Mouse (Mus musculus): Measurements from ENCODE around the gene Mtg1.
"Not testable (repeated sequence)": the region's sequence is repeated elsewhere in the genome, so short reads cannot be mapped to it uniquely, and the experiment has no call there.

The Mtg1 gene

GRCm38 (mm10) chr7:140126934-140127333 lies 10.4 kb upstream of the Mtg1 start:
- in situ Hi-C loops (cut with MboI, MseI): no loop called here

- in situ Hi-C loops (cut with MboI, MseI): no loop called here
These were observed 9.5 kb upstream of the Mtg1 start for GRCm38 (mm10) chr7:140127911-140128310.

- in situ Hi-C loops (cut with MboI, MseI): not testable (repeated sequence)
These were observed 5.2 kb upstream of the Mtg1 start for GRCm38 (mm10) chr7:140132184-140132583.

DNA sequence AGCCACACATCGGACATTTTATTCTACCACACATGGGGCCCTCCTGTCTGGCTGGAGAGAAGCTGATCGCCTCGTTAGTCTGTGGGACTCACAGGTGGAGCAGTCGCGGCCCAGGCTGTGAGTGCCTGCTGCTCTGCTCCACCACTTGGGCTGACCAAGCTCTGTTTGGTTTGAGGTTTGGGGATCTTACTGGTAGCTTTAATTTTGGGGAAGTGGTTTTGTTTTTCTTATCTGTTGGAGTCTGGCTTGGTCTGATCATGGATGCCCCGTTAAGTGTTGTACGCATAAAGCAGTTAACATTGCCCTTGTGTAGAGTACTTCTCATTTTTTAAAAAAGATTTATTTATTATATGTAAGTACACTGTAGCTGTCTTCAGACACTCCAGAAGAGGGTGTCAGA lies 3.3 kb upstream of the Mtg1 start:
- in situ Hi-C loops (cut with MboI, MseI): not testable (repeated sequence)

DNA sequence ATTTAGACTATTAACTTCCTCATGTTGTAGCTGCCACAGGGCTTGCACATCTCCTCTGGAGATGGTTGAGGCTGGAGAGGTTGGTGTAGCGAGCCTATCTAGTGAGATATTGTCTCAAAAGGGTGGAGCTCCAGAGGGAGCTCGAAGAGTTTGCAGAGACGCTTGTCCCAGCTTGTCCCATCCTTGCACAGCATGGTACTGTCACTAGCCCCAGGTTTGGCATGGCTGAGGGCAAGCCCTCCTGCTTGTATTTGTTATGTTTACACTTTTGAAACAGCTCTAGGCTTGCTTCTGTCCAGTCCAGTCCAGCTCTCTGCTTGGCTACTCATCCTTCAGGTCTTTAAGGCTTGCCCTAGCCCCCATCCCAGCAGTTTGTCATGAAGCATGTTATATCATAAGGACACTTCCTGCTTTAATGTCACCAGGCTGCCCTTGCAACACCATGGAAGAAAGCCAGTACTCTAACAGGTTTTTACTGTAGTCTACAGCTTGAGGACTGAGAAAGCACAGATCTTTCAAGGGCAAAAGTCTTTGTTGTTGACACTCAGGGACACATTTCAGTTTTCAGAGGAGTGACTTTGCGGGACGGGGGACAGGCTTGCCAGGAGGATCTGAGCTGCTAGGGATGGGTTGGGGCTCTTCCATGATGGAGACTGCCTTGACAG lies 2.1 kb upstream of the Mtg1 start:
- in situ Hi-C loops (cut with MboI, MseI): loop anchor here (5.0 kb wide), 1 partner anchor 53 kb away; the partner anchor contains the start of gene Caly

- in situ Hi-C loops (cut with MboI, MseI): loop anchor here (5.0 kb wide), 1 partner anchor 56 kb away; the partner anchor contains the start of gene Caly
These were observed 602 bp downstream of the Mtg1 start for GRCm38 (mm10) chr7:140138021-140138310.

GRCm38 (mm10) chr7:140141350-140141749 lies 4.0 kb downstream of the Mtg1 start:
- in situ Hi-C loops (cut with MboI, MseI): no loop called here

- in situ Hi-C loops (cut with MboI, MseI): no loop called here
These were observed 7.2 kb downstream of the Mtg1 start for GRCm38 (mm10) chr7:140144550-140144949.

GRCm38 (mm10) chr7:140153383-140153782 lies 16.0 kb downstream of the Mtg1 start:
- in situ Hi-C loops (cut with MboI, MseI): no loop called here

DNA sequence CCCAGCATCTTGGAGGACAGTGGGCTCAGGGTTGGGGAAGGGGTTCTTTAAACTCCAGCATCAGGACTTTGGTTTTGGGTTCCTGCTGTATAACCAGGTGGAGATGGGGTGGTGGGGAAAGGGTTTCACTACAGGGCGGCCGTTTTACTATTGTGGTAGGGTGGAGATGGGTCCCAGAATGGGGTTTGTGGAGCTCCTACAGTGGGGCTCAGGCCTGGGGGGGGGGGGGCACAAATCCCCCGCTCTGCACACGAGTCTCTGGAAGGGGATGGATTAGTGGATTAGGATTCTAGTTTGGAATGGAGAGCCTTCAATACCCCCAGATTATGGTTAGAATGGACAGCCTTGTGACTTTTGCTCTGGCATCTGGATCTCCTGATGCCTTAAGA lies 16.5 kb downstream of the Mtg1 start:
- in situ Hi-C loops (cut with MboI, MseI): no loop called here

DNA sequence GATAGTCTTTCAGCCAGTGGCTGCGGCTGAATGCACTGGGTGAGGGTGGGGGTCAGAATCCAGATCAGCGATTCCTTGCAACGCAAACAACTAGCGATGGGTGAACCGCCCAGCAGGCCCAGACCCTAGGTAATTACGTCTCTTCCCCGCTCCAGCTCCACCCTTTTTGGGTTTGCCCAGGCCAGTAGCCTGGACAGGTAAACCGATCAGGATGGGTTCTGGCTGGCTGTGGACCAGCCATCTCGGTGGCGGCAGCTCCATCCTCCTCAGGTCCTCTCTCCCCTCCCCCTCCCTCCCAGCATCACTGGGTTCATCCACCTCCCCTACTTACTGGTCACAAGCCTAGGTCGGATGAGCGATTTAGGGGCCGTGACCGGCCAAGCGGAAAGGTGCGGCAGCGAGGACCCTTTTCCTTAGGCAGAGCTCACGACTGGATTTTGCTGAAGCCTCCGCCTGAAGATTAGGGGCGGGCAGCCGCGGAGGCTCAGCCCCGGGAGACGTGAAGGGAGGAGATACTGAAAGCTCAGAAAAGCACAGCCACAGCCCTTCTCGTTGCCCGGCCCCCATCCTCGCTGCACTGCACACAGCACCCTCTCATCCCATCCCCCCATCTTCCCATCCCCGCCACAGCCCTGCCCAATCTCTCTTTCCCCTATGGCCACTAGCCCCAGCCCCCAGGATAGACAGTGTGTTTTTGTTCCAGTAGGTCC lies 17.0 kb downstream of the Mtg1 start, which contains the start of gene Sprn:
Sprn (minus strand) TSS at position 660 of the 710 bp plus-strand sequence.
- in situ Hi-C loops (cut with MboI, MseI): no loop called here

DNA sequence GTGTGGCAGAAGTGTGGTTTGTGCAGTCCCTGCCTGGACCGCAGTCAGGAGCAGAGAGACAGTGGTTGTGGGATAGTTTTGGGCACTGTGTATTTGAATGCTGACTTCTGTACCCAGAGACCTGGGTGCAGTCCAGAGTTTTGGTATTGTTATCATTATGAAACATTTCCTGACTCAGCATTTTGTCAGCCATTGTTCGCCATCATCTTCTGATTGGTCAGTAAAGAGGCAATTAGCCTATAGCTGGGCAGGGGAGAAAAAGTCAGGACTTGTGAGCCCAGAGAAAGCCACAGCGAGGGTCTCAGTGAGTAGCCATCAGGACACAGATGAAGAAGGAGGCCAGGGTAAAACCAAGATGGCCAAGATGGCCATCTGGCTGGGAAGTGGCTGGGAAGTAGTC lies 23.0 kb downstream of the Mtg1 start:
- in situ Hi-C loops (cut with MboI, MseI): no loop called here

GRCm38 (mm10) chr7:140164664-140165063 lies 27.3 kb downstream of the Mtg1 start, which contains the start of gene Olfr522:
Olfr522 (minus strand) TSS chr7:140164764.
- in situ Hi-C loops (cut with MboI, MseI): no loop called here

DNA sequence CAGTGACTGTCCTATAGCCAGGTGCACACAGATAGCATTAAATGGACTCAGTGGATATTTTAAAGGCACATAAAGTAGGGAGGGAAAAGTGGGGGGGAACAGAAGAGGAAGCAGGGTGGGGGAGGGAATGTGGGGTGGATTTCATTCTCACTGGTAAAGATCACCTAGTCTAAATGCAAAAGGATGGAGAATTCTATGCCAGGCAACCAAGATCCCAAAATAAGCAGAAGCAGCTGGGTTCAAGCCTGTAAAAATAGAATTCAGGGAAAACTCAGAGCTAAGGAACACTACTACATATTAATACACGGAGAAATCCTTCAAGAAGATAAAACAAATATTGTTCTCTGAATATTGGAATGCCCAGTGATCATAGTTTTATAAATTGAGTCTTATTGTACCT lies 30.6 kb downstream of the Mtg1 start:
- in situ Hi-C loops (cut with MboI, MseI): no loop called here

GRCm38 (mm10) chr7:140169386-140169785 lies 32.0 kb downstream of the Mtg1 start:
- in situ Hi-C loops (cut with MboI, MseI): no loop called here

DNA sequence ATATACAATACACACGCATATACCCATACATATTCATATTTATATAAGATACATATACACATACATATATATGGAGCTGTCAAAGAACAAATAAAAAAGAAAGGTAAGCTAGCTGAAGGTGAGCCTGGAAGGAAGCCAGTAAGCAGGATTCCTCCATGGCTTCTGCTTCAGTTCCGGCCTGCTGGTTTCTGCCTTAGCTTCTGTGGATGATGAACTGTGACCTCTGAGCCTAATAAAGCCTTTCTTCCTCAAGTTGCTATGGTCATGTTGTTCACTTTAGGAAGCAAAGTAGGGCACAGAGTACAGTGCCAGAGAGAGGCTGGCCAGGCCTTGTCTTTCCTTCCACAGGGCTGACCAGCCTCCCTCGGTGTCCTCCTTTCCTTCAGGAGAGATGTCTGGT lies 33.5 kb downstream of the Mtg1 start:
- in situ Hi-C loops (cut with MboI, MseI): no loop called here

- in situ Hi-C loops (cut with MboI, MseI): no loop called here
These were observed 35.6 kb downstream of the Mtg1 start, which contains the start of gene Olfr523 for GRCm38 (mm10) chr7:140172936-140173335. Olfr523 (plus strand) TSS chr7:140173217.

DNA sequence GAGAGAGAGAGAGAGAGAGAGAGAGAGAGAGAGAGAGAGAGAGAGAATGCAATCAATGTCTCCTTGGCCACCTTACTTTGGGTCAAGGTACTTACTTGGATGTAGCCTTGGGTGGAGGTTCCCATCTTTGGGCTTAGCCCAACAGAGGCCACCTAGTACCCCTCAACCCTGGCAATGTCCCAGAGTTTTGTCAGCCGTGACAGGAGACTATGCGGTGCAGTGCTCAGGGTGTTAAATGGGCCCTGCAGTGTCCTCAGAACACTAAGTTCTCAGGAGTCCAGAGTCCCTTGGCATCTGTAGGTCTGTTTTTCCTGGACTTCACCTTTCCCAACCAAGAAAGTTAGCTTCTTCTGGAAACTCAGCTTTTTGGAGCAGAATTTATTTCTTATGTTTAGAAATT lies 41.8 kb downstream of the Mtg1 start:
- in situ Hi-C loops (cut with MboI, MseI): no loop called here

DNA sequence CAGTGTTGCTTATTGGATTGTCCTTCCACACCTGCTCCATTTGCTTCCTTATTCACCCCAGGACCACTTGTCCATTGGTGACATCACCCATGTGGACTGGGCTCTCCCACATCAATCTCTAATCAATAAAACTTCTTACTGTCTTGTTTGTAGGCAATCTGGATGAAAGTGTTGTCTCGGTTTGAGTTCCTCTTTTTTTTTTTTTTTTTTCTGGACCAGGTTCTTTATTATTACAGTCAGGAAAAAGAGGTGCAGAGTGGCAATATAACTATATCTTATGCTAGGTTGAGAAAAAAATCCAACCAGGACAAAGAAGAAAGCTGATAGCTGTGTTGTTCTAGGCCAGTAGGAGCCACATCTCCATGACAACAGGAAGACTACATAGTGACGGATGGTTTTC lies 43.3 kb downstream of the Mtg1 start:
- in situ Hi-C loops (cut with MboI, MseI): loop anchor here (10.0 kb wide), 1 partner anchor 624 kb away; no protein-coding TSS in a partner anchor

DNA sequence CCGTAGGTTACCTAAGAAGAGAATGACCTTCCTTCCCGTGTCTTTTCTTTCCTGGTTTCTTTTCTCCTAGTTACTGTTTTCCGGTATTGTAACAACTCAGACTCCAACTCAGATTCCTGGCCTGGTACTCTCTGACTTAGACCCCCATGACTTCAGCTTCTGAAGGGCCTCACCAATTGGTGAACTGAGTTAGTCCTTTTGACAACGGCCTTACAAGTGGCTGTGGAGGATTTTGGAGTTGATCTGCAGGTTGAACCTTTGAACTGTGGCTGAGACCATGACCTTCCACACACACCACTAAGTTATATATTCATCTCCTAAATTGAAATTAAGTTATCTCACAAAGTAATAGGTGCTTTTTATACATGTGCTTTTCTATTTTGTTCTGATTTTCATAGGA lies 46.8 kb downstream of the Mtg1 start:
- in situ Hi-C loops (cut with MboI, MseI): loop anchor here (10.0 kb wide), 1 partner anchor 621 kb away; no protein-coding TSS in a partner anchor

GRCm38 (mm10) chr7:140186646-140187620 lies 49.6 kb downstream of the Mtg1 start:
- in situ Hi-C loops (cut with MboI, MseI): loop anchor here (10.0 kb wide), 1 partner anchor 618 kb away; no protein-coding TSS in a partner anchor

All from T-helper 2 cell (primary cell).